Mouse (Mus musculus): ENCODE results near the gene Tmem233. TPM values are rescaled to one million over a fixed set of nuclear protein-coding genes. Genes with fewer than 3 reads are reported as not detected.

Tmem233 gene
- polyA plus RNA-seq, 1 experiment from 2014 or later: not detected

DNA sequence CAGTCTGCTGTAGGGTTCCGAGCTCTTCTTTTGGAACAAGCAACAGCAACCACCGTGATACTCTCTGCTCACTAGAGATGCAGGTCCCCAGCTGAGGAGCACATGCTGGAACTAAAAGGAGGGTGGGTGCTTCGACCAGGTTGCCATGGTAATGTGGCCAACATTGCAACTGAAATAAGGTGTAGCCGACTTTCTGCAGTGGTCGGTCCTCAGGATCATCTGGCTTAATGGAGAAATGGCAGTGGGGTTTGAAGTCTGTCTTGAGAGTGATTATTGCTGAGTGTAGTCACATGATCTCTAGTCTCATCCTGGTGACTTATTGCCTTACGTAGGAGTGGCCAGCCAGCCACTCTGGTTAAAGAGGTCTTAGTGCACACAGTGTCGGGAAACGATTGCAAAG is 69.2 kb downstream of the Tmem233 start:
- no peak for ATAC-seq (ENCODE audit: low FRiP score, low read depth)
- no peak overlapping the region for H3K4me2 ChIP-seq (replicated peaks)
- H3K9ac ChIP-seq: no peak overlapping the region
- H3K9me3 ChIP-seq: no peaks in the 10 kb centered on the region
- no peak overlapping the region for H3K4me3 ChIP-seq
- peaks cover 63% of the 10 kb centered on the region for H3K36me3 ChIP-seq
- H3K27me3 ChIP-seq: no peaks in the 10 kb centered on the region
- 89% methylated on average over 8 of the region's 8 CpGs for WGBS
- H3K4me1 ChIP-seq: 0 out of 2 replicates have a peak, but pooled peaks cover 4% of the 10 kb centered on the region
- no peak overlapping the region for H3K27ac ChIP-seq

GRCm38 (mm10) chr5:116012503-116012902 is 70.5 kb downstream of the Tmem233 start:
- Histone ChIP-seq H3K36me3 (peaks cover 49% of the 10 kb centered on the region), H3K4me1 (0 out of 2 replicates have a peak, but pooled peaks cover 4% of the 10 kb centered on the region), H3K9me3 (no peaks in the 10 kb centered on the region), H3K27me3 (no peaks in the 10 kb centered on the region), H3K4me2 (replicated peaks) (no peak overlapping the region), H3K4me3 (no peak overlapping the region), H3K9ac (no peak overlapping the region), H3K27ac (no peak overlapping the region)
- no peak for ATAC-seq (ENCODE audit: low FRiP score, low read depth)
- 92% methylated on average over 7 of the region's 7 CpGs for WGBS

DNA sequence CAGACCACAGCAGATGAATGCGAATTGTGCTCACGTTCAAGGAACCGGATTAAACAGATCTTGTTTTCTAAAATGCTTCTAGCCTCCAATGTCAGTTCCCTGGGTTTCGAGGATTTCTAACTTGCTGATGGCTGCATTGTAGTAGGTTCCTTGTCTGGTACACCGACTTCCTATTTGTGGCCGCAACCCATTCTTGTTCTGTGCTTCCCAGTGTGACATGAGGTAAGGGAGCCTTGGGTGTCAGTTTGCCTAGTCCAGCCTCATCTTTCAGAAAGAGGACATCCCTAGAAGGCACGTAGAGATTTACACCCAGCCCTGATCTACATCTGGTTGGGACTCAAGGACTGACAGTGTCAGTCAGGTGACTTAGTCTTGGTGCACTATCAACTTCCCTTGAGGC is 71.3 kb downstream of the Tmem233 start:
- Histone ChIP-seq H3K27me3 (no peaks in the 10 kb centered on the region), H3K9me3 (no peaks in the 10 kb centered on the region), H3K27ac (no peak overlapping the region), H3K4me1 (0 out of 2 replicates have a peak, but pooled peaks cover 4% of the 10 kb centered on the region), H3K4me2 (replicated peaks) (no peak overlapping the region), H3K4me3 (no peak overlapping the region), H3K9ac (no peak overlapping the region), H3K36me3 (peaks cover 41% of the 10 kb centered on the region)
- WGBS: 94% methylated on average over 7 of the region's 7 CpGs
- ATAC-seq (ENCODE audit: low FRiP score, low read depth): no peak

DNA sequence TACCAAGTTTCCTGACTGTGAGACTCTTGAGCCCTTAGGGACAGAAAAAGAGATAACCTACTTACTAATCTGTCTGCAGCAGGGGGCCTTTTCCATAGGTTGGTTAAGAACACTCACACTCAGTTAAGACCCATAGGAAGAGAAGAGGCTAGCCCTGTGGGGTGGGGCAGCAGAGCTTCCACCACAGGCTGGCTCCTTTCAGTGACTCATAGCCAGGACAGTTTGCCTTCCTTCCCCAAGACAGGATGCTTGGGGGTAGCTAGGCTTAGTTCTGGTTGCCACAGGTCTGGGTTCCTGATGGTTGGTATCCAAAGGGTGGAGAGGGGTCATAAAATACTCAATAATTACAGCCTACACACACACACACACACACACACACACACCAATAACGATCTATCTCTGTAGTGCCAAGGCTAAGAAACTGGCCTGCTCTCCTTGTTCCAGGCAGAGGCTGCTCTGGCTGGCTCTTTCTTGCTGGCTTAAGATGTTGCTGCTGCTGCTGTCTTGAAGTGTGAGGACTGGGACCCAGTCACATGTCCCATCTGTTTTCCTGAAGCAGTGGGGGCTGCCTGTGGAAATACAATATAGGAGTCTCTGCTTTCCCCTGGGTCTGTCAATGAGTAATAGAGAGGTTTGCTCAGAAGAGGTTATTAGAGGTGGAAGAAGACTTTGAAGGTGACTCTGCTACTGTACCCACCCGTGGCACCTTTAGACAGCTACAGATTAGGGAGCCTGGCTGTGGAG is 73.0 kb downstream of the Tmem233 start:
- Histone ChIP-seq H3K4me2 (replicated peaks) (no peak overlapping the region), H3K9me3 (no peaks in the 10 kb centered on the region), H3K9ac (no peak overlapping the region), H3K4me1 (0 out of 2 replicates have a peak, but pooled peaks cover 4% of the 10 kb centered on the region), H3K36me3 (peaks cover 33% of the 10 kb centered on the region), H3K27me3 (no peaks in the 10 kb centered on the region), H3K27ac (no peak overlapping the region), H3K4me3 (no peak overlapping the region)
- no peak for ATAC-seq (ENCODE audit: low FRiP score, low read depth)
- WGBS: 73% methylated on average over 2 of the region's 2 CpGs

GRCm38 (mm10) chr5:116009091-116009851 is 73.8 kb downstream of the Tmem233 start:
- Histone ChIP-seq H3K4me3 (no peak overlapping the region), H3K27ac (no peak overlapping the region), H3K9me3 (no peaks in the 10 kb centered on the region), H3K9ac (no peak overlapping the region), H3K36me3 (peaks cover 25% of the 10 kb centered on the region), H3K27me3 (no peaks in the 10 kb centered on the region), H3K4me1 (0 out of 2 replicates have a peak, but pooled peaks cover 4% of the 10 kb centered on the region), H3K4me2 (replicated peaks) (no peak overlapping the region)
- no peak for ATAC-seq (ENCODE audit: low FRiP score, low read depth)
- 64% methylated on average over 15 of the region's 15 CpGs for WGBS

DNA sequence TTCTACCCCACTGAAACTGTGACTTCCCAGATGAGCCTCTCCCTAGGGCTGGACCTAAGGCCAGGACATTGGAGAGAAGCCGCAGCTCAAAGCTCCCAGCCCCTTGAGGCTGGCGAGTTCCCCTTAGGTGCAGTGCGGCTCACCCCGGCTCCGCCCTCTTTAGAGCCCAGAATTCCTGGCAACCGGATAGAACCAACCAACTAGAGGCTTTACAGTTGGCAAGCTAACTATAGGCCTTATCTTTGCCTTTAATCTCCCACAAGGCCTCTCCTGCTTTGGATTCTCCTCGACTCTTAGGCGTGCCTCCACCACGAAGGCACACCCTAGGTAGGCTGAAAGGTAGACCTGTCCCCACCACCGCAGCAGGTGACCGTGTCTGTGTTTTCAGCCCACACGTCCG is 75.3 kb downstream of the Tmem233 start:
- Histone ChIP-seq H3K27me3 (no peaks in the 10 kb centered on the region), H3K4me2 (replicated peaks) (no peak overlapping the region), H3K9ac (no peak overlapping the region), H3K4me1 (peaks cover 7% of the 10 kb centered on the region; the same call in 1 of the 2 replicates), H3K36me3 (peaks cover 10% of the 10 kb centered on the region), H3K4me3 (no peak overlapping the region), H3K9me3 (no peaks in the 10 kb centered on the region), H3K27ac (no peak overlapping the region)
- 85% methylated on average over 13 of the region's 13 CpGs for WGBS
- ATAC-seq (ENCODE audit: low FRiP score, low read depth): no peak

DNA sequence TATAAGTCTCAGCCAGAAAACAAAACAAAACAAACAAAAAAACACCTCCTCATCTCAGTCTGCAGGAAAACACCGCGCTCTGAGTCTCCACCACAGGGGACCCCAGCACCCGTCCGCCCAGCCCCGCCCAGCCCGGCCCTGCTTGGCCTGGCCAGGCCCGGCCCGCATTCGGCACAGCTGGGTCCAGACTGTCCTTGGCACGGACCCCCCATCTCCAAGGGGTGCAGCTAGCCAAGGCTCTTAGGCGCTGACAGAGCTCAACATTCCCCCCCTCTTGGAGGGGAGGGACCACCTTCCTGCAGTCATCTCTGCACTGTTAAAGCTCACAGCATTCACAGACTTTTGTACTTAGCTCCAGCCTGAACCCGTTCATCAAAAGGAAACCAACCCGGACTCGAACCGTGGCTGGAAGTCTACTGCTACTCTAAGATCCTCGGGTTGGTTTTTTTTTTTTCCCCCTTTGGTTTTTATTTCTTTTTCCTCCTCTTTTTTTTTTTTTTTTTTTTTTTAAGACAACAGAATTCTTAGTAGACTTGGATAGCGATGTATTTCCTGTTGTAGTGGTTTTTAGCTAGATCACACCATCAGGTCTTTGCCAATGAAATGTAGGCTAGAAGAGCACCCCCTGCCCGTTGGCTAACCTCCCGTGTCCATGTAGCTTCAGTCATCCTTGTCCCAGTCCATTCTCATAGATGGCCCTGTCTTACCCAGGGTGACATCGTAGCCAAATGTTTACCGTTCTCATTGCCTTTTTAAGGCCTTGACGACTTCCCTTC is 76.5 kb downstream of the Tmem233 start:
- no peak for ATAC-seq (ENCODE audit: low FRiP score, low read depth)
- Histone ChIP-seq H3K27ac (no peak overlapping the region), H3K9ac (no peak overlapping the region), H3K4me3 (no peak overlapping the region), H3K36me3 (peaks cover 8% of the 10 kb centered on the region; the same call in 1 of the 2 replicates), H3K4me1 (peaks cover 7% of the 10 kb centered on the region; the same call in 1 of the 2 replicates), H3K27me3 (no peaks in the 10 kb centered on the region), H3K4me2 (replicated peaks) (no peak overlapping the region), H3K9me3 (no peaks in the 10 kb centered on the region)
- 70% methylated on average over 22 of the region's 22 CpGs for WGBS

- Histone ChIP-seq H3K36me3 (peaks cover 17% of the 10 kb centered on the region), H3K4me1 (peaks cover 6% of the 10 kb centered on the region; the same call in 1 of the 2 replicates), H3K4me2 (replicated peaks) (no peak overlapping the region), H3K27ac (no peak overlapping the region), H3K4me3 (no peak overlapping the region), H3K9me3 (no peaks in the 10 kb centered on the region), H3K27me3 (no peaks in the 10 kb centered on the region), H3K9ac (no peak overlapping the region)
- 90% methylated on average over 10 of the region's 10 CpGs for WGBS
- ATAC-seq (ENCODE audit: low FRiP score, low read depth): no peak
Measured at GRCm38 (mm10) chr5:116004271-116004670, 78.8 kb downstream of the Tmem233 start.

DNA sequence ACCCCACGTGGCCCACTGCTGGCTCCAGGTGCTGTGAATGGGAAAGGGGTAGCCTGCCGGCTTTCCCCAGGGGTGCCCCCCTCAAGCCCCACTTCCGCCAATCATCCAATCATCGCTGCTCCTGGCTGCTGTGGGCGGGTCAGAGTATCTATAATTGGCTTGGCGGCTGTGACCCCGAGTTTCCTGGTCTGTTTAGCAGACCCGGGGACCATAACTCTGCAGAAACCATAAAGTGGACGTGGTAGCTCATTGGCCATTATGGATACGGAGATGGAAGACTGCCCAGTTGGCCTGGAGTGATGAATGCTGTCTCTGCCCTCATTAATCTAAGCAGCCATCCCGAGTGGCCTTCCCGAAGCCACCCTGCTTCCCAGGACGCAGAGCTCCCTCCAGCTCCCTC is 79.2 kb downstream of the Tmem233 start:
- Histone ChIP-seq H3K4me2 (replicated peaks) (no peak overlapping the region), H3K27ac (no peak overlapping the region), H3K27me3 (no peaks in the 10 kb centered on the region), H3K36me3 (peaks cover 17% of the 10 kb centered on the region), H3K4me1 (peaks cover 3% of the 10 kb centered on the region; the same call in 1 of the 2 replicates), H3K9ac (no peak overlapping the region), H3K4me3 (no peak overlapping the region), H3K9me3 (no peaks in the 10 kb centered on the region)
- no peak for ATAC-seq (ENCODE audit: low FRiP score, low read depth)
- WGBS: 49% methylated on average over 13 of the region's 13 CpGs

GRCm38 (mm10) chr5:116003154-116003553 is 79.9 kb downstream of the Tmem233 start:
- WGBS: 84% methylated on average over 8 of the region's 8 CpGs
- H3K36me3 ChIP-seq: peaks cover 17% of the 10 kb centered on the region
- H3K4me1 ChIP-seq: peaks cover 3% of the 10 kb centered on the region; the same call in 1 of the 2 replicates
- no peak overlapping the region for H3K9ac ChIP-seq
- H3K9me3 ChIP-seq: no peaks in the 10 kb centered on the region
- no peak for ATAC-seq (ENCODE audit: low FRiP score, low read depth)
- H3K4me2 ChIP-seq (replicated peaks): no peak overlapping the region
- no peak overlapping the region for H3K4me3 ChIP-seq
- H3K27ac ChIP-seq: no peak overlapping the region
- H3K27me3 ChIP-seq: no peaks in the 10 kb centered on the region

DNA sequence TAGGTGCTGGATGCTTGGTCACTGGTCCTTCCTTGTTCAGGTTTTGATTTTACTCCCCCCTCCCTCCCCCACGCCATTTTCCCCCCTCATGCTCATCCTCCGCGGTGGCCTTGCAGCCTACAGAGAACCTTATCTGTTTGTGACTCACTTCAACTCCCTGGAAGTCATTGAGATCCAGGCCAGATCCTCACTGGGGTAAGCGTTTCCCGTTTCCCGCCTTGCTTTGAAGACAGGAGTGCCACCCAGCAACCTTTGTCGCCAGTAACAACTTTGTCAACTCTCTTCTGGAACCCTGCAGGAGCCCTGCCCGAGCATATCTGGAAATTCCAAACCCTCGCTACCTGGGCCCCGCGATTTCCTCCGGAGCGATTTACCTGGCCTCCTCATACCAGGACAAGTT is 85.7 kb downstream of the Tmem233 start:
- H3K9ac ChIP-seq: no peak overlapping the region
- 80% methylated on average over 13 of the region's 13 CpGs for WGBS
- no peak overlapping the region for H3K4me3 ChIP-seq
- H3K9me3 ChIP-seq: no peaks in the 10 kb centered on the region
- H3K27ac ChIP-seq: no peak overlapping the region
- H3K36me3 ChIP-seq: peaks cover 40% of the 10 kb centered on the region
- H3K4me2 ChIP-seq (replicated peaks): no peak overlapping the region
- ATAC-seq (ENCODE audit: low FRiP score, low read depth): no peak
- H3K27me3 ChIP-seq: no peaks in the 10 kb centered on the region
- H3K4me1 ChIP-seq: no peaks in the 10 kb centered on the region

GRCm38 (mm10) chr5:115994101-115994500 is 88.9 kb downstream of the Tmem233 start:
- Histone ChIP-seq H3K9me3 (peaks cover 12% of the 10 kb centered on the region), H3K27me3 (no peaks in the 10 kb centered on the region), H3K36me3 (peaks cover 62% of the 10 kb centered on the region), H3K9ac (no peak overlapping the region), H3K4me1 (no peaks in the 10 kb centered on the region), H3K27ac (no peak overlapping the region), H3K4me2 (replicated peaks) (no peak overlapping the region), H3K4me3 (no peak overlapping the region)
- WGBS: 96% methylated on average over 15 of the region's 15 CpGs
- ATAC-seq (ENCODE audit: low FRiP score, low read depth): no peak

Data from limb, embryonic 13.5 days (tissue).